Mouse (Mus musculus) A20 (cell line): ENCODE results near the gene Atrn.
A peak's percentile ranks its signal among the peaks of the same experiment; 100 is the strongest.

Source experiments
- DNase-seq: peaks from one replicate; pipeline ENCODE4 v3.0.0-alpha.2; 2011; ENCODE audit warnings: low read depth, low spot score

Atrn gene

DNA sequence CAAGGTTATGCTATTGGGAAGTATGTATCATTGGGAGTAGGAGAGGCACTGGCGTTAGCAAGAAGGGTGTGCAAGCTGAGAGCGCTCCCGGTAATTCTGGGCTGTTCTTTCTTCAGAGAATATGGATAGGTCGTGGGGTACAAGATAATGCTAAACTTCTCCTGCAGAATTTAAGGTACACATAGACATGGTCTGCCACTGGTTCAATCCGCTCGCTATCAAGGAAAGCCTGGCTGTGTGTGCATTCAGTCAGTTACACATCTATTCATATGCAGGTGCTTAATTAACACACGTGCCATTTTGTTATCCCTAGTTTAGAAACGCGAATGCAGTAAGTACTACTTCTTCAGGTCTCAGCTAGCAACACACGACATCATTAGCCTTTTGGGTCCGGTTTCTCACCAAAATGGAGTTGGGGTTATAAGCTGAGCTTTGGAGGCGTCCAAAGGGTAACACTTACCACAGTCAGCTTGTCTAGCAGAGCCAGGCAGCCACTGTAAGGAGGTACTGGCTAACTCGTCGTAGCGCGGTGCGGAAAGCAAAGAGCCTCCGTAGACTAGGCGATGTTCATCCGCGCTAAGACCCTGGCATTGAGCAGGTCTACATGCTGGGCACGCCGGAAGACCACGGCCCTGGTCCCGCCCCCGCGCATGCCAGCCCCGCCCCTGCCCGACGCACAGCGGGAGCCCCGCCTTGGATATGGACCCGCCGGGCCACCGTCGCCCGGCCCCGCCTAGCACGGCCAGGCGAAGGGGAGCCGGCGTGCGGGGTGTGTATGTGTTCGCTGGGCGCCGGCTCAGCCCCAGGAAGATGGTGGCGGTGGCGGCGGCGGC lies at the start of gene Atrn, which contains the start of gene 4930402H24Rik:
TSS of gene Atrn (plus strand) at position 745 of the 833 bp plus-strand sequence.
TSS of gene 4930402H24Rik (minus strand) at position 656 of the 833 bp plus-strand sequence.
- peak; percentile 92 for DNase-seq

- no peak for DNase-seq
These were observed 44.2 kb upstream of the Atrn start for GRCm38 (mm10) chr2:130862091-130862490.

GRCm38 (mm10) chr2:130870916-130871315 lies 35.4 kb upstream of the Atrn start:
- no peak for DNase-seq

- no peak for DNase-seq
These were observed 28.9 kb upstream of the Atrn start for GRCm38 (mm10) chr2:130877376-130877775.

DNA sequence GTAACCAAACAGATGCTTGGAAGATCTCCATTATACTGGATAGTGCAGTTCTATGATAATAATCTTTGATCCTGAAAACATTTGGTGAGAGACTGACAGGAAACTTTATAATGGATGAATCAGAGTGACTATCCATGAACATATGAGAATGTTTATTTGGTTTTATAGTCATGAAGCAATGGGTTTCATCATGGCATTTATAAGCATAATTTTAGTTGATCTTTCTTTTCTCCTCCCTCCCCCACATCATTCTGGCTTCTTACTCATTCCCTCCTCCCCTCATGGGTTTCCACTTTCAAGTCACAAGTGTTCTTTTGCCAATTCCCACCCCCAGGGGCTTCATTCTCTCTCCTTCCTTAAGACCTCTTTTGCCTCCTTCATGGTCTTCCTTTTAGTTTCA lies 19.3 kb upstream of the Atrn start:
- no peak for DNase-seq

GRCm38 (mm10) chr2:130887456-130887855 lies 18.8 kb upstream of the Atrn start:
- no peak for DNase-seq

GRCm38 (mm10) chr2:130896944-130897343 lies 9.4 kb upstream of the Atrn start:
- no peak for DNase-seq

DNA sequence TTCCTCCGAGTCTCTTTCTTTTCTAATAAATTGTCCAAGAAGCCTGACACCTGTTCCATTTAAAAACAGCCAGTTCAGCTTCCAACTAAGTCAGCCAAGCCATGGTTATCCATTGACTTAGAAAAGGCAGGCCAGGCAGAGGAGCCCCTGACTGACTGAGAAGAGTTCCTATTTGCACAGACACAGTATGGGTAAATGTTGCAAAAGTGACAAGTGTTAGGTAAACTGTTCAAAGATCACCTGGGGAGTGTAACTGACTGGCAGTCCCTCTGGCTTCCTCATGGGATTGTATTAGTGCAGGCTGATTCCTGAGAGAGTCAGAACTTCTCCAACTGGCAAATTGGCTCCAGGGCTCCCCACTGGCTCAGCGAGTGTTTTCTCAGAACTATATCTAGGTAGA lies 8.4 kb upstream of the Atrn start:
- DNase-seq = no peak

DNA sequence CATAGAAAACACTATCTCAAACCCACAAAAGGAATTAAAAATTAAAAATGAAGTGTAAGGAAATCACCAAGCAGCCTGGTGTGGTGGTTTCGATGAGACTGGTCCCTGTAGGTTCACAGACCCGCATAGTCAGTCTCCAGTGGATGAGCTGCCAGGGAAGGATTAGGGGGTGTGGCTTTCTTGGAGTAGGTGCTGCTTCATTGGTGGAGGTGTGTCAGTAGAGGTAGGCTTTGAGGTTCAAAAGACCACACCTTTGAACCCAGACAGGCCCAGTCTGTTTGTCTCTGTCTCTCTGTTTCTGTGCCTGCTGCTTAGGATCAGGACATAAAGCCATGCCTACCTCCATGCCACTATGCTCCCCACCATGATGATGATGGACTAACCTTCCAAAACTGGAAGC lies 7.5 kb upstream of the Atrn start:
- no peak for DNase-seq

- no peak for DNase-seq
These were observed 455 bp downstream of the Atrn start for GRCm38 (mm10) chr2:130906584-130907315.

GRCm38 (mm10) chr2:130911691-130912090 lies 5.4 kb downstream of the Atrn start:
- no peak for DNase-seq

DNA sequence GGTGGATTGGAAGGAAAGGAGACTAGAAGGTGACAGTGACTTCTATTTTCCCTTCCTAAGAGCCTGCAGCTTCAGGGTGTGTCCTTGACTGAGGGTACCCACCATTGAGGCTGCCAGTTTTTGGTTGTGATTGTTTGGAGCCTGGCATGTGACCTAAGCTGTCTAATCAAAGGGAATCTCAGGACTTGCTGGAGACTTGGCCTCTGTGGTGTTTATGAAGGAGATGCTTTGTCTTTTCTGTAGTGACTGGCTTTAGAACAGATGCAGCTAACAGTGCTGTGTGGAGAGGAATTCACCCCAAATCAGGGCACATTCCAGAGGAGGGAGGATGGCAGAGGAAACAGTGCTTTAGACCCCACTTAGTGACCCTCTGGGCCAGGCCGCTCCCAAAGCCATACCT lies 8.6 kb downstream of the Atrn start:
- DNase-seq = no peak

DNA sequence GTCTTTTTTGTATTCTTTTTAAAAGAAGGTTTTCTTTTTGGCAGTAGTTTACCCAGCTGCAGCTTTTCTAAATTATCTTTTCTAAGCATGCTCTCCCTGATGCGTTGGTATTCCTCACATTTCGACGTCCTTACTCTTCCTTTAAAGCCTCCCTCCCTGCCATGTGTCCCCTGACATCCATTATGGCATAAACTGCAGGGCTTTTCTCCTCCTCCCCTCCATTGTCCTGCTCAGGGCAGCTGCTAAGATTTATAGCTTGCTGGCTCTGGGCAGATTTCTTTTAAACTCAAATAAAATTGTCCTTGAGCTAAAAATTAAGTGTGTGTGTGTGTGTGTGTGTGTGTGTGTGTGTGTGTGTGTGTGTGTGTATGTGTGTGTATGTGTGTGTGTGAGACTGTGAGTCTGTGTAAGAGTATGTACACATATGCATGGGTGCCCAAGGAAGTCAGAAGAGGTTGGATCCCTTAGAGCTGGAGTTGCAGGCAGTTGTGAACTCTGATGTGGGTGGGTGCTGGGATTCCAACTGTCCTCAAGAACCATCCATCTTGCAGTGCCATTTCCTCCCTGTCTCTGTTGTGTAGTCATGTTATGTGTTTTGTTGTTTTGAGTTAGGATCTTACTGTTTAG lies 10.3 kb downstream of the Atrn start:
- no peak for DNase-seq

GRCm38 (mm10) chr2:130917686-130918085 lies 11.4 kb downstream of the Atrn start:
- no peak for DNase-seq

DNA sequence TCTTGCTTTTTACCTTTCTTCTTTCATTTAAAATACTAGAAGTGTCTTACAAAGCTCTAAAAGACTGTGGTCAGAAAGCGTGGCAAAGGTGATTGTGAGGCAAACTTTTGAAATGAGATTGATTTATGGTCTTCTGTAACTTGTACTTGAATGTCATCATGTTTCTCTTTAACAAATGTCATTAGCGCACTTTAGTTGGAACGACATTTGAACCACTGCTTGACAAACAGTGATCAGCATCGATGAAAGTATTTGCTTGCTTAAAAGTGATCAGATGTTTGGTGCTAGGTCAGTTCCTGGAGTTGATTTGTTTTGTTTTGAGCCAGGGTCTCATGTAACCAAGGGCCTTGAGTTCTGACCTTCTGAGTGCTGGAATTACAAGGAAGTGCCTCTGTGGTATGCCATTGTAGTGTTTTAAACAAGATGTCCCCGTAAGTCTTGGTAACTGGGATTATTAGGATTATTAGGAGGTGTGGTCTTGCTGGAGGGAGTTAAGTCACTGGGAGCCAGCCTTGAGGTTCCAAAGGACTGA lies 12.8 kb downstream of the Atrn start:
- DNase-seq = no peak

GRCm38 (mm10) chr2:130924950-130925349 lies 18.7 kb downstream of the Atrn start:
- no peak for DNase-seq

DNA sequence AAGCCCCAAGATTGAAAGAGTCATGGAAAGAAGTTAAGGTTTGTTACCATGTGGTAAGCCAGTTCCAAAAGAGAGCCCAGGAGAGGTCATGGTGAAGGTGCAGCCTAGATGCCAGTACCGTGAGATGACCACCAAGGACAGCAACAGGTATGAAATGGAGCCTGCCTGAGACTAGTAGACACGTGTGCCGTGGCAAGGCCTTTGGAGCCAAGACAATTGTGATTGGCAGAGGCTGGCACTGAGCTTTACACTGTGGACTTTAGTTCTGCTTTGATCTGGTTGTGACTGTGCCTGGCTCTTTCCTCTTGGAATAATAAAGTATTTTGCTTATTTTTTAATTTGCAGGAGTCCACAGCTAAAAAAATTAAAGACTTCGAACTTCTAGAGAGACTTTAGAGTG lies 21.7 kb downstream of the Atrn start:
- no peak for DNase-seq

GRCm38 (mm10) chr2:130928530-130928929 lies 22.2 kb downstream of the Atrn start:
- no peak for DNase-seq

- DNase-seq = no peak
These were observed 23.7 kb downstream of the Atrn start for GRCm38 (mm10) chr2:130929994-130930393.

GRCm38 (mm10) chr2:130932865-130933264 lies 26.6 kb downstream of the Atrn start:
- no peak for DNase-seq

- DNase-seq = no peak
These were observed 43.5 kb downstream of the Atrn start for GRCm38 (mm10) chr2:130949781-130950180.

DNA sequence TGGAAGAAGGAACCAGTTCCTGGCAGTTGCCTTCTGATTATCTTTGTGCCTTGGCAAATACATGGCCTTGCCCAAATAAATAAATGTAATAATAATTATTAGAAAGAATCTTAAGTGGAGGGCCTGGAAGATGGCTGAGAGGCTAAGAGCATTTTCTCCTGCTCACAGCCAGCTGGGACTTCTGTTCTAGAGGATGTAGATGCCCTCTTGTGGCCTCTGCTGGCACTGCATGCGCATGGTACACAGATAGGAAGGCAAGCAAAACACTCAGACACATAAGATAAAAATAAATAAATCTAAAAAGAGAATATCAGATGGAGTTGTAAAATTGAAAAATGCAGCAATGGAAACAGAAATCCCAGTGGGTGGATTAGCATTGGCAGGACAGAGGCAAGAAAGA lies 44.3 kb downstream of the Atrn start:
- peak; percentile 75 for DNase-seq
